Mouse (Mus musculus): ENCODE data around the gene Tmigd1.

The Tmigd1 gene

GRCm38 (mm10) chr11:76901579-76902361, at the start of gene Tmigd1:
Tmigd1 (plus strand) TSS chr11:76902159.
- no peak for DNase-seq

- DNase-seq = no peak
These were observed 47.3 kb upstream of the Tmigd1 start for GRCm38 (mm10) chr11:76854475-76855341.

DNA sequence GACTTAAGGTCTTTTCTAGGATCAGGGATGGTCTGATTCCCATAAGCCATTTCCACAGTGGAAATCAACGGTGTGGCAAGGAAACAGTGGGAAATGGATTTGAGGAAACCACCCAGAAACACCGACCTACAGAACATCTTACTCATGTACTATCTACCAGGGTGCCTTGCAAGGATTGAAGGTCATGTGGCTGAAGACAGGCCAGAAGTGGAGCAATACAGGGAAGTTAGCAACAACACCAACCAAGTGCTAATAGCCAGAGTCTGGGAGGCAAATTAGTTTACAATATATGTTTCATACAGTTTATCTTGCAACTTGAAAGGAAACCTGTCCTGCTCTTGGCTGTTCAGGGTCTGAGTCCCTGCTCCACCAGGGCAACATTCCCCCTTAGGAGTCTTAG, 45.4 kb upstream of the Tmigd1 start:
- no peak for DNase-seq

DNA sequence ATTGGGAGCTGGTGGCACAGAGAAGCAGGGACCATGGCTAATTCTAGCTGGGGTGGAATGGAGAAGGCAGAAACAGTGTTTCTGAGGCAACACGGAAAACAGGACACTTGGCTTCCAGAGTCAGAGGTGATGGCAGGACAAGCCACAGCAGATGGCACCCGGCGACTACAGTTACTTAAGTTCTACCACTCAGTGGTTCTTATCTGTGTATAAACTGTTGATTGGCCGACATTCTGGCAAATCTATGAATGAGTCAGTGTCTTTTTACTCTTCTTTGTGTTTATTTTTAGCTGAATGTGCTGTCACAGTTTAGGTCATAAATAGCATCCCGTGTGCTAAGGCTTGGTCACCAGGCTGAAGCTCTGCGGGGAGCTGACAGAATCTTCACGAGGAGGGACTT, 44.8 kb upstream of the Tmigd1 start:
- peak; percentile 35 for DNase-seq

- no peak for DNase-seq
These were observed 43.2 kb upstream of the Tmigd1 start for GRCm38 (mm10) chr11:76858781-76859180.

DNA sequence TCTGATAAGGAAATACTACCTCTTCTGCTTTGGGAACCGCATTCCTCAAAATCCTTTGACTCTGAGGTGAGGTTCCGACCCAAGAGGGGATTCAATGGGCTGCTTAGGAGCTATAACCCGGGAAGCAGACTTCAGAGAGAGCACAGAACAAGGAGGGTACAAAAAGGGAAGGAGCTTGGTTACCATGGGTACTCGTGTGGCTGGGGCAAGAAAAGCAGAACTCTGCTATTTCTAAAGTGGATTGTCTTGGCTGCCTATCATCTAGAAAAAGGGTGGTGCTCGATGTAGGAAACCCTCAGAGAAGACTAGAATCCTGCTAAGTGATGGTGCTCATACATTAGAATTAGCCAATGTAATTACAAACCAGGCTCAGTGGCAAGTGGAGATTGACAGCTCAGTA, 42.7 kb upstream of the Tmigd1 start:
- no peak for DNase-seq

DNA sequence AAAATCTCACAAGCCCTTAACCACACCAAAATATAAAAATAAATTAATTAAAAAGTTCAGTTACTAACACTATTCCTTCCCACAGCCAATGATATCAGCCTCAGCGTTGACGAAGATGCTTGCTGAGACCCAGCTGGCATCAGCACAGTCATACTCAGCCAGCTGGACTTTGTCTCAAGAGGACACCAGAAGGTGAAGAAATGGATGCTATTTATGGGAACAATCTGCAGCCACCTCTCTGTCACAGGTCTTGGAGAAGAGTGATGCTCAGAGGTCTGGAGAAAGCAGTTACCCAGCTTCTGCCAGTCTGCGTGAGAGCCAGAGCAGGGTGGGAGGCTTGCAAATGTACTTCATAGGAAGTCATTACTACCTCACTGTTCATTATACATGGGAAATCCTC, 40.8 kb upstream of the Tmigd1 start:
- peak; percentile 34 for DNase-seq

- DNase-seq = no peak
These were observed 29.3 kb upstream of the Tmigd1 start for GRCm38 (mm10) chr11:76872556-76873234.

- no peak for DNase-seq
These were observed 28.1 kb upstream of the Tmigd1 start for GRCm38 (mm10) chr11:76873865-76874264.

- DNase-seq = no peak
These were observed 27.2 kb upstream of the Tmigd1 start for GRCm38 (mm10) chr11:76874766-76875165.

GRCm38 (mm10) chr11:76879816-76880215, 22.1 kb upstream of the Tmigd1 start:
- no peak for DNase-seq

GRCm38 (mm10) chr11:76884451-76884850, 17.5 kb upstream of the Tmigd1 start:
- no peak for DNase-seq

DNA sequence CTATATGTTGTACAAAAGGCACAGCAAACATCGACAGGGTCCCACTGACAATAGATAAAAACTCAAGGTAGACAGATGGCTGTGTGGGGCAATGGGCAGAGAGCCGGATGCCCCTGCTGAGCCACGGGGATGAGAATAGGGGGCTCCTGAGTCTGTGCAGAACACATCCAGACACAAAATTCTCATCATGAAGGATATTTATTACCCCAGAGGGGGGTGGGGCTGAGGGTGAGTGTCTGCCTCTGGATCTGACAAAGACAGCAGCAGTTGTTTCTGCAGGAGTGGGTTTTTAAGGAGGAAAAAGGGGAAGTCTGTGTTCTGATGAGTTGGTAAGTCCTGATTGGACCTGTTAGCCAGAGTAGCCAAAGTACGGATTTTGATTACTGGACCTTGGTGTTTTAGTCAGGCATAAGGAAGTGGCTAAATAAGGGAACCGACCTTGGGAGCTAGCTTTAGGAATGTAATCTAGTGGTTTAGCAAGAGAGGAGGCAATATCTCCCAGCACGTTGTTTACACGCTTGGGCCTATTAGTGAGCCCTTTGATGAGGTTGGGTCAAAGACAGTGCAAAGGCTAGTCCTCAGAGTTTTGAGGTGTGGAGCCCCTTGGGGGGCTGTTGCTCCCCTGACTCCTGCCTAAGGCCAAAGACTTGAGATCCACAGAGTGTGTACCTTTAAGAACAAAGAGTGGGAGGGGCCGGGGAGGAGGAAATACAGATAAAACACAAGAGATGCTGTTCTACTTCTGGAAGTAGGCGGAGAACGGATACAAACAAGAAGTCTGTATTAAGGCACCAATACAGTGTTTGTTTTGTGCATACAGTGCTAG, 12.4 kb upstream of the Tmigd1 start:
- no peak for DNase-seq

GRCm38 (mm10) chr11:76891171-76891570, 10.8 kb upstream of the Tmigd1 start:
- no peak for DNase-seq

GRCm38 (mm10) chr11:76891738-76892349, 10.1 kb upstream of the Tmigd1 start:
- DNase-seq = no peak

- no peak for DNase-seq
These were observed 9.0 kb upstream of the Tmigd1 start for GRCm38 (mm10) chr11:76892972-76893371.

- DNase-seq = no peak
These were observed 8.4 kb upstream of the Tmigd1 start for GRCm38 (mm10) chr11:76893570-76893969.

DNA sequence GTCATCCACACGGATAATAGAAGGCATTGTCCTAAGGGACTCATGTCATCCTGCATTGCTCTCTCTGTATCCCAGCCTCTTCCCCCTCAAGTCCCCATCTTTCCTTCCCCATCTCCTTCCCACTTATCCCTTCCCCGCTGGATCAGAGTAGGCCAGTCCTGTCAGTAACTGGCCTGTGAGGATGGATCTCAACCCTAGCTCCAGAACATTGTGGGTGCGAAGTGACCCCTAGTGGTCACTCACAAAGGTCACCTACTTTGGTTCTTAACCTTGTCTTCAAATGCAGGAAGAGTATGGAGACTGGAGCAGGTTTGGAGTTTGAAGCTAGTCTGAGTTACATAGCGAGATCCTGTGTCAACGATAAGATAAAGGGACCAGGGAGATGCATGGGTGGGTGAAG, 7.7 kb upstream of the Tmigd1 start:
- peak; percentile 67 for DNase-seq

- no peak for DNase-seq
These were observed 5.6 kb upstream of the Tmigd1 start for GRCm38 (mm10) chr11:76896360-76896759.

DNA sequence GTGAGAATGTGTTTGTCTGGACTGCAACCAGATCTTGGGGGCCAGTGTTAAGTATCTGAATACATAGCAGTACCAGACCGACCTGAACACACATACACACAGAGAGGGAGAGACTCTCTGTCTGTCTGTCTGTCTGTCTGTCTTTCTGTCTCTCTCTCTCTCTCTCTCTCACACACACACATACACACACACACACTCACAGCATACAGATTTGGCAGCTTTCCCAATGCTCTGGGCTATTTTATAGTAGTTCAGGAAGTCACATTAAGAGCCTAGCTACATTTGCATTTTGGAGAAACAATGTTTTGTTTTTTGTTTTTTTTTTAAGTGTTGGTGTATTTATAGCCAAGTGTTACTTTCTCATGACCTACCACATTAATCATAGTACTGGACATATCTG, 4.8 kb upstream of the Tmigd1 start:
- no peak for DNase-seq

DNA sequence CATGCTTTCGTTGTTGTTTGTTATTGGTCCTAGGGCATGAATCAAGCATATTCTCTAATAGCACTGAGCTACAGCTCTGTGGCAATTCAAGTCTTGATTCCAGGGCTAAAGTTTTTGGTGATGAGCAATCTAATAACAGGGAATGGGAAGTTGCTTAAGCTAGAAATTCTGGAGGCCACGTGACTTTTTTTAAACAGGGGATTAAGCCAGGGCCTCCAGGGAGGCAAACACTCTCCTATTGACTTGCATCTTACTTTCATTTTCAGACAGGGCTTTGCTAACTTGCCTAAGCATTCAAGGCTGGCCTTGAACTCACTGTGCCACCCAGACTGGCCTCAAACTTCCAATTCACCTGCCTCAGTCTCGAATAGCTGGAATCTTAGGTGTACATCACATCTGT, 4.1 kb upstream of the Tmigd1 start:
- DNase-seq = no peak

- no peak for DNase-seq
These were observed 3.2 kb upstream of the Tmigd1 start for GRCm38 (mm10) chr11:76898751-76899150.
